Mouse (Mus musculus): ENCODE data around the gene Sla2. TPM values are rescaled to one million over a fixed set of nuclear protein-coding genes. Genes with fewer than 3 reads are reported as not detected.
"Not testable (repeated sequence)": the region's sequence is repeated elsewhere in the genome, so short reads cannot be mapped to it uniquely, and the experiment has no call there.

The Sla2 gene
- polyA plus RNA-seq, 1 experiment from 2014 or later, result 0.34 TPM

DNA sequence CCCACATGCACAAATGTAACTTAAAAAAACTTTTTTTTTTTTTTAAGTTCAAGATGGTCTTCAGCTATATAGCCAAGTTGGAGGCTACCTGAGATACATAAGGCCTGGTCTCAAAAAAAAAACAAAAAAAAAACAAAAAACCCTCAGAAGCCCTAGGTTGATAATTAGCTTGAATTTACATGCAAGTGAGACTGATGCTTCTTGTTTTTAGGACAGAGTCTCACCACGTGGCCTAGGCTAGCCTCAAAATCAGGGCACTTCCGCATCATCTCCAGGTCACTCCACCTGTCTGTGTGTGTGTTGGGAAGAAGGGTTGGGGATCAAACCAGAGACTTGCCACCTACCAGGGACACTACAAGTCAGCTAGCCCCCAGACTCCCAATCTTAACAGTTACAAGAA, 29.2 kb downstream of the Sla2 start, which contains the start of gene 4930518I15Rik:
4930518I15Rik (minus strand) TSS at position 112 of the 400 bp plus-strand sequence.
- Histone ChIP-seq H3K9ac (no peak within 1 kb of the TSS), H3K9me3 (replicated peaks) (no peaks in the 10 kb centered on the region), H3K4me1 (peaks cover 8% of the 10 kb centered on the region), H3K27ac (no peak within 1 kb of the TSS), H3K4me3 (no peak within 1 kb of the TSS), H3K27me3 (no peaks in the 10 kb centered on the region), H3K4me2 (replicated peaks) (no peak within 1 kb of the TSS), H3K36me3 (peaks cover 18% of the 10 kb centered on the region)
- no peak for ATAC-seq (ENCODE audit: low FRiP score)
- 93% methylated on average over 2 of the region's 2 CpGs for WGBS

GRCm38 (mm10) chr2:156857385-156857791, 29.6 kb downstream of the Sla2 start:
- no peak overlapping the region for H3K4me2 ChIP-seq (replicated peaks)
- H3K9me3 ChIP-seq (replicated peaks), result no peaks in the 10 kb centered on the region
- H3K4me1 ChIP-seq, result peaks cover 8% of the 10 kb centered on the region
- 92% methylated on average over 3 of the region's 3 CpGs for WGBS
- no peak overlapping the region for H3K27ac ChIP-seq
- H3K9ac ChIP-seq, result no peak overlapping the region
- H3K4me3 ChIP-seq, result no peak overlapping the region
- no peaks in the 10 kb centered on the region for H3K27me3 ChIP-seq
- no peak for ATAC-seq (ENCODE audit: low FRiP score)
- H3K36me3 ChIP-seq, result peaks cover 20% of the 10 kb centered on the region

GRCm38 (mm10) chr2:156856311-156856710, 30.7 kb downstream of the Sla2 start:
- peaks cover 5% of the 10 kb centered on the region for H3K4me1 ChIP-seq
- no peaks in the 10 kb centered on the region for H3K27me3 ChIP-seq
- WGBS, result 97% methylated on average over 1 of the region's 1 CpGs
- no peak overlapping the region for H3K9ac ChIP-seq
- peaks cover 31% of the 10 kb centered on the region for H3K36me3 ChIP-seq
- no peak overlapping the region for H3K27ac ChIP-seq
- no peak overlapping the region for H3K4me2 ChIP-seq (replicated peaks)
- H3K9me3 ChIP-seq (replicated peaks), result no peaks in the 10 kb centered on the region
- no peak for ATAC-seq (ENCODE audit: low FRiP score)
- no peak overlapping the region for H3K4me3 ChIP-seq

DNA sequence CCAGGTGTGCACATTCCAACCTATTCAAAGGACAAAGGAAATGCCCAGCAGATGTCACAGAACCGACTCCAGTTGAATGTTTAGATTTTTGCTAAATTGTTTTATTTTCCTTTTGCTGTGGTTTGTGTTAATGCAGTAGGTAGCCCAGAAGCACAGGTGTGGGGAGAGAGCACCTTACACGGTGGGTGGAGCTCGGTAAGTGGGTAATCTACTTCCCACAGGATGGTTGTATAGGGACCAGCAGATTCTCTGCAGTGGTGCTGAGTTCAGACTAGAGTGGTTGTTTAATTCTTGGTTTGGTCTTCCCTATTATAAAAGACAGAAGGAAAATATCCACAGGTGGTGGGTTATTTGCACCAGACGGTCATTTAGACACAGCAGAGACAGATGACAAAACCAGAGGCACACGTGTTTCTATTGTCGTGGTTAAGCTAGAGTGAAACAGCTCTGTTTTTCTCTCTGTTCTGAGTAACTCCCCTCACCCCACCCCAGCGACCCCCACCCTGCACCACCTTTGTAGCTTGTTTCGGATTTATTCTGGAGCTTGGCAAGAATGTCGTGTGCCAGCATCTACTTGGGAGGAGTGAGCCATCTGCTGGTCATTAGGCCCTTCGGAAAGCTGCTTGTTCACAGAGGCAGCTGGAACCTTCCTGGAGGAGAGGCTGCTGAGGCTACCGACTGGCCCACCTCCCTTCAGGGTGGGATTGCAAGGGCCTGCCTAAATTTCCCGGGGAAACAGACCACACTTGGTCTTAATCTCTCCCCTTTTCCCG, 32.8 kb downstream of the Sla2 start:
- not testable (repeated sequence) for H3K4me1 ChIP-seq; H3K27me3 ChIP-seq; H3K27ac ChIP-seq; H3K4me3 ChIP-seq; H3K9me3 ChIP-seq (replicated peaks); ATAC-seq (ENCODE audit: low FRiP score); H3K4me2 ChIP-seq (replicated peaks); H3K9ac ChIP-seq
- WGBS, result 51% methylated on average over 13 of the region's 13 CpGs
- H3K36me3 ChIP-seq, result peaks cover 41% of the 10 kb centered on the region

DNA sequence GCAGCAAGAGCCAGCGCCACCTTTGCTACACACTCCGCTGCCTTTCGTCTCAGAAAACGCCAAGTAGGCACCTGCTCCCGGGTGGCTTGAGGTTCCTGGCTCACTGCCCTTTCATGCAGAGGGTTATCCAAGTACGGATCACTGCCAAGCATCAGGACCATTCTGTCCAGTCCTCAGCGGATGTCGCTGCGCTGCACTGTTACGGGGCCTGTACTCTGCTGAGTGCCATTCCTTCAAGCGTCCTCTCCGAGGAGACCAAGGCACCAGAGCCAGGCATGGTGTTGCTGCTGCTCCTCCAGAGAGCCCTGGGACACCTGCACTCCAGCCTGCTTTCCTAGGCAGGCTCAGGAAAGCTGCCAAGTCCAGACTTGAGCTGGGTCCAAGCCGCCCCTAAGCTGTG, 33.4 kb downstream of the Sla2 start:
- H3K4me3 ChIP-seq; H3K27ac ChIP-seq; H3K9ac ChIP-seq; H3K9me3 ChIP-seq (replicated peaks); H3K4me2 ChIP-seq (replicated peaks); H3K4me1 ChIP-seq; H3K27me3 ChIP-seq: not testable (repeated sequence)
- ATAC-seq (ENCODE audit: low FRiP score), result 0 out of 2 replicates have a peak, but pooled peaks have one; percentile 36
- 81% methylated on average over 9 of the region's 13 CpGs for WGBS
- H3K36me3 ChIP-seq, result peaks cover 44% of the 10 kb centered on the region

DNA sequence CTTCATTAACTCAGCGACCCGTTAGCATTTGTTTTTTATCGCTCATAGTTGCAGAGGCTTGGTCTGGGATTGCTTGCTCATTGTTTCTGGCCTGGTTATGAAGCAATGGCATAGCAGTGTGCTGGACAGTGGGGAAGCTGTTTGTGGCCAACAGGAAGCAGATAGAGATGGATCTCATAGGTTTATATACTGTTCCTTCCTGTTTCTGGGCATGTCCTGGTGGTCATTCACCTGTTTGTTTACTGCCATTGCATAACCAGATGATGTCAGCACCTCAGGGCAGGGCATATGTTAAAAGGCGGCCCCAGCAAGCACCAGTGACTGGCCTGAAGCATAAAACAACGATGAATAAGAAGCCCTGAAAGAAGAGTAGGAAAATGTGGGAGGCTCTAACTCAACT, 36.5 kb downstream of the Sla2 start:
- no peaks in the 10 kb centered on the region for H3K27me3 ChIP-seq
- ATAC-seq (ENCODE audit: low FRiP score), result no peak
- H3K27ac ChIP-seq, result no peak overlapping the region
- H3K4me2 ChIP-seq (replicated peaks), result no peak overlapping the region
- no peaks in the 10 kb centered on the region for H3K9me3 ChIP-seq (replicated peaks)
- WGBS, result 93% methylated on average over 5 of the region's 5 CpGs
- peaks cover 20% of the 10 kb centered on the region for H3K4me1 ChIP-seq
- no peak overlapping the region for H3K4me3 ChIP-seq
- peaks cover 44% of the 10 kb centered on the region for H3K36me3 ChIP-seq
- no peak overlapping the region for H3K9ac ChIP-seq

GRCm38 (mm10) chr2:156848526-156849182, 38.3 kb downstream of the Sla2 start:
- Histone ChIP-seq H3K4me3 (no peak overlapping the region), H3K36me3 (peaks cover 46% of the 10 kb centered on the region), H3K9me3 (replicated peaks) (no peaks in the 10 kb centered on the region), H3K4me1 (peaks cover 38% of the 10 kb centered on the region), H3K27me3 (no peaks in the 10 kb centered on the region), H3K9ac (no peak overlapping the region), H3K27ac (no peak overlapping the region), H3K4me2 (replicated peaks) (no peak overlapping the region)
- WGBS, result 95% methylated on average over 6 of the region's 6 CpGs
- no peak for ATAC-seq (ENCODE audit: low FRiP score)

GRCm38 (mm10) chr2:156847653-156848052, 39.3 kb downstream of the Sla2 start:
- Histone ChIP-seq H3K27me3 (no peaks in the 10 kb centered on the region), H3K27ac (0 out of 2 replicates have a peak overlapping the region, but pooled peaks have one; percentile 23), H3K4me1 (peaks cover 48% of the 10 kb centered on the region), H3K9ac (0 out of 2 replicates have a peak overlapping the region, but pooled peaks have one; percentile 38), H3K4me2 (replicated peaks) (no peak overlapping the region), H3K9me3 (replicated peaks) (no peaks in the 10 kb centered on the region), H3K4me3 (no peak overlapping the region), H3K36me3 (peaks cover 43% of the 10 kb centered on the region)
- no peak for ATAC-seq (ENCODE audit: low FRiP score)
- 66% methylated on average over 6 of the region's 6 CpGs for WGBS

DNA sequence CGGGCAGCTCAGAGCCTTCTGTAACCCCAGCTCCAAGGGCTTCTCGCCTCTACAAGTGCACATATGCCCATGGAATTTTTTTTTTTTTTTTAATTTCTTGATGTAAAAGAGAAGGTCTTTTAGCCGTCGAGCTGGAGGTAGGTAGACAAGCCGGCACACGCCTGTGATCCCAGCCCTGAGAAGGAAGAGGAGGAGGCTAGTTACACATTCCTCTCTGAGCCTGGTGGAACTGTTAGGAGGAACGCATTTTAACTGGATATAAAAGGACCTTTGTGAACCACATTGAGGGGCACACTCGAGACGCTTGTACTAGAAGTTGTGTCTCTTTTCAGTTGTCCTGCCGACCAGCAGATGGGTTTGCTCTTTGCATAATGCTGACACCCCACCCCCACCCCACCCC, 42.3 kb downstream of the Sla2 start:
- ATAC-seq (ENCODE audit: low FRiP score), result no peak
- peak overlapping the region; percentile 4; the same call in 1 of the 2 replicates for H3K9ac ChIP-seq

DNA sequence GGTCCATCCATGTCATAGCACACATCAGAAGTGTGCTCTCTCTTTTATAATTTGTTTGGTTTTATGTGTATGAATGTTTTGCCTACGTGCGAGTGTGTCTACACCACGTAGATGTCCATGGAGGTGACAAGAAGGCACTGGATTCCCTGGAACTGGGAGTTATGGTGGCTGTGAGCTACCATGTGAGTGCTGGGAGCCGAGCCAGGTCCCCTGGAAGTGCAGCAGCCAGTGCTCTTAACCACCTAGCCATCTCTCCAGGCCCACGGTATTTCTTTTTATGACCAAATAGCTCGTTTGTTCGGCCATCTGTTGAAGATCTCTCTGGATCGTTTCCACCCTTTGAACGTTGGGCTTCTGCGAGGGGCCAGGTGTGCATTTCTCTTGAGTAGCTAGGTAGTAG, 43.7 kb downstream of the Sla2 start:
- H3K9me3 ChIP-seq (replicated peaks), result no peaks in the 10 kb centered on the region
- H3K27ac ChIP-seq, result no peak overlapping the region
- WGBS, result 83% methylated on average over 10 of the region's 10 CpGs
- H3K4me2 ChIP-seq (replicated peaks), result peak overlapping the region; percentile 87
- no peak for ATAC-seq (ENCODE audit: low FRiP score)
- no peak overlapping the region for H3K4me3 ChIP-seq
- H3K36me3 ChIP-seq, result peaks cover 18% of the 10 kb centered on the region
- no peak overlapping the region for H3K9ac ChIP-seq
- H3K4me1 ChIP-seq, result peaks cover 72% of the 10 kb centered on the region
- no peaks in the 10 kb centered on the region; the same call in 1 of the 2 replicates for H3K27me3 ChIP-seq

More for the DNA sequence above, 42.3 kb downstream of the Sla2 start:
- Histone ChIP-seq H3K27ac (peak overlapping the region; percentile 60), H3K4me2 (replicated peaks) (peak overlapping the region; percentile 21; the same call in 1 of the 2 replicates), H3K9me3 (replicated peaks) (no peaks in the 10 kb centered on the region), H3K27me3 (no peaks in the 10 kb centered on the region), H3K36me3 (peaks cover 21% of the 10 kb centered on the region), H3K4me3 (no peak overlapping the region), H3K4me1 (peaks cover 68% of the 10 kb centered on the region)
- WGBS, result 29% methylated on average over 10 of the region's 10 CpGs

GRCm38 (mm10) chr2:156842711-156843110, 44.3 kb downstream of the Sla2 start:
- no peak for ATAC-seq (ENCODE audit: low FRiP score)
- H3K4me1 ChIP-seq, result peaks cover 69% of the 10 kb centered on the region
- peak overlapping the region; percentile 84 for H3K9ac ChIP-seq
- peak overlapping the region; percentile 91 for H3K27ac ChIP-seq
- WGBS, result 14% methylated on average over 11 of the region's 11 CpGs
- H3K4me3 ChIP-seq, result peak overlapping the region; percentile 75
- peaks cover 15% of the 10 kb centered on the region; the same call in 1 of the 2 replicates for H3K36me3 ChIP-seq
- H3K4me2 ChIP-seq (replicated peaks), result peak overlapping the region; percentile 87
- H3K9me3 ChIP-seq (replicated peaks), result no peaks in the 10 kb centered on the region
- H3K27me3 ChIP-seq, result no peaks in the 10 kb centered on the region; the same call in 1 of the 2 replicates

Measured in hindbrain, embryonic 12.5 days (tissue).